Mouse (Mus musculus): ENCODE measurements around the gene Etnk1. TPM values are rescaled to one million over a fixed set of nuclear protein-coding genes. Genes with fewer than 3 reads are reported as not detected.

Gene Etnk1
- polyA plus RNA-seq, 1 experiment from 2014 or later = 64.1 TPM

- Histone ChIP-seq H3K4me3 (ENCODE audit: low read depth, low read length) (no peak overlapping the region), H3K27me3 (ENCODE audit: control insufficient read depth, insufficient read depth, low read length) (no peaks in the 10 kb centered on the region), H3K27ac (ENCODE audit: low read depth, low read length) (no peak overlapping the region), H3K9me3 (ENCODE audit: control insufficient read depth, low read length) (no peaks in the 10 kb centered on the region), H3K4me1 (ENCODE audit: control insufficient read depth, insufficient read depth, low read length) (peaks cover 2% of the 10 kb centered on the region; the same call in 1 of the 2 replicates), H3K4me2 (ENCODE audit: low read depth, low read length) (no peak overlapping the region), H3K9ac (replicated peaks; ENCODE audit: low read depth, low read length) (no peak overlapping the region), H3K36me3 (ENCODE audit: control insufficient read depth, insufficient read depth, low read length) (no peaks in the 10 kb centered on the region)
- no peak for ATAC-seq (ENCODE audit: low read depth)
- WGBS = 83% methylated on average over 13 of the region's 13 CpGs
Measured at GRCm38 (mm10) chr6:143154885-143155284, 12.1 kb upstream of the Etnk1 start.

GRCm38 (mm10) chr6:143155996-143156395, 11.0 kb upstream of the Etnk1 start:
- Histone ChIP-seq H3K36me3 (ENCODE audit: control insufficient read depth, insufficient read depth, low read length) (no peaks in the 10 kb centered on the region), H3K9ac (replicated peaks; ENCODE audit: low read depth, low read length) (no peak overlapping the region), H3K4me1 (ENCODE audit: control insufficient read depth, insufficient read depth, low read length) (peaks cover 2% of the 10 kb centered on the region; the same call in 1 of the 2 replicates), H3K27ac (ENCODE audit: low read depth, low read length) (no peak overlapping the region), H3K4me2 (ENCODE audit: low read depth, low read length) (no peak overlapping the region), H3K4me3 (ENCODE audit: low read depth, low read length) (no peak overlapping the region), H3K9me3 (ENCODE audit: control insufficient read depth, low read length) (no peaks in the 10 kb centered on the region), H3K27me3 (ENCODE audit: control insufficient read depth, insufficient read depth, low read length) (no peaks in the 10 kb centered on the region)
- ATAC-seq (ENCODE audit: low read depth) = no peak
- 66% methylated on average over 1 of the region's 1 CpGs for WGBS

- Histone ChIP-seq H3K27ac (ENCODE audit: low read depth, low read length) (no peak overlapping the region), H3K36me3 (ENCODE audit: control insufficient read depth, insufficient read depth, low read length) (no peaks in the 10 kb centered on the region), H3K9me3 (ENCODE audit: control insufficient read depth, low read length) (no peaks in the 10 kb centered on the region), H3K4me2 (ENCODE audit: low read depth, low read length) (no peak overlapping the region), H3K27me3 (ENCODE audit: control insufficient read depth, insufficient read depth, low read length) (no peaks in the 10 kb centered on the region), H3K9ac (replicated peaks; ENCODE audit: low read depth, low read length) (no peak overlapping the region), H3K4me1 (ENCODE audit: control insufficient read depth, insufficient read depth, low read length) (peaks cover 2% of the 10 kb centered on the region; the same call in 1 of the 2 replicates), H3K4me3 (ENCODE audit: low read depth, low read length) (no peak overlapping the region)
- WGBS = 87% methylated on average over 7 of the region's 7 CpGs
- no peak for ATAC-seq (ENCODE audit: low read depth)
Measured at GRCm38 (mm10) chr6:143156684-143157083, 10.3 kb upstream of the Etnk1 start.

- Histone ChIP-seq H3K4me1 (ENCODE audit: control insufficient read depth, insufficient read depth, low read length) (0 out of 2 replicates have a peak, but pooled peaks cover 4% of the 10 kb centered on the region), H3K9ac (replicated peaks; ENCODE audit: low read depth, low read length) (no peak overlapping the region), H3K27ac (ENCODE audit: low read depth, low read length) (no peak overlapping the region), H3K9me3 (ENCODE audit: control insufficient read depth, low read length) (no peaks in the 10 kb centered on the region), H3K4me2 (ENCODE audit: low read depth, low read length) (no peak overlapping the region), H3K4me3 (ENCODE audit: low read depth, low read length) (no peak overlapping the region), H3K27me3 (ENCODE audit: control insufficient read depth, insufficient read depth, low read length) (no peaks in the 10 kb centered on the region), H3K36me3 (ENCODE audit: control insufficient read depth, insufficient read depth, low read length) (no peaks in the 10 kb centered on the region)
- 88% methylated on average over 8 of the region's 8 CpGs for WGBS
- no peak for ATAC-seq (ENCODE audit: low read depth)
Measured at GRCm38 (mm10) chr6:143157401-143157800, 9.6 kb upstream of the Etnk1 start.

GRCm38 (mm10) chr6:143160572-143161231, 6.3 kb upstream of the Etnk1 start:
- 89% methylated on average over 6 of the region's 6 CpGs for WGBS
- Histone ChIP-seq H3K9me3 (ENCODE audit: control insufficient read depth, low read length) (no peaks in the 10 kb centered on the region), H3K4me2 (ENCODE audit: low read depth, low read length) (no peak overlapping the region), H3K4me3 (ENCODE audit: low read depth, low read length) (no peak overlapping the region), H3K4me1 (ENCODE audit: control insufficient read depth, insufficient read depth, low read length) (0 out of 2 replicates have a peak, but pooled peaks cover 2% of the 10 kb centered on the region), H3K27ac (ENCODE audit: low read depth, low read length) (no peak overlapping the region), H3K36me3 (ENCODE audit: control insufficient read depth, insufficient read depth, low read length) (no peaks in the 10 kb centered on the region), H3K27me3 (ENCODE audit: control insufficient read depth, insufficient read depth, low read length) (no peaks in the 10 kb centered on the region), H3K9ac (replicated peaks; ENCODE audit: low read depth, low read length) (no peak overlapping the region)
- ATAC-seq (ENCODE audit: low read depth) = no peak

- H3K4me1 ChIP-seq (ENCODE audit: control insufficient read depth, insufficient read depth, low read length) = 0 out of 2 replicates have a peak, but pooled peaks cover 2% of the 10 kb centered on the region
- no peak overlapping the region for H3K27ac ChIP-seq (ENCODE audit: low read depth, low read length)
- no peaks in the 10 kb centered on the region for H3K9me3 ChIP-seq (ENCODE audit: control insufficient read depth, low read length)
- no peaks in the 10 kb centered on the region for H3K36me3 ChIP-seq (ENCODE audit: control insufficient read depth, insufficient read depth, low read length)
- 30% methylated on average over 11 of the region's 12 CpGs for WGBS
- H3K27me3 ChIP-seq (ENCODE audit: control insufficient read depth, insufficient read depth, low read length) = no peaks in the 10 kb centered on the region
- no peak overlapping the region for H3K4me3 ChIP-seq (ENCODE audit: low read depth, low read length)
- peak overlapping the region; percentile 3; the same call in 1 of the 2 replicates for H3K4me2 ChIP-seq (ENCODE audit: low read depth, low read length)
- ATAC-seq (ENCODE audit: low read depth) = no peak
- no peak overlapping the region for H3K9ac ChIP-seq (replicated peaks; ENCODE audit: low read depth, low read length)
Measured at GRCm38 (mm10) chr6:143162161-143162877, 4.7 kb upstream of the Etnk1 start.

GRCm38 (mm10) chr6:143163956-143164905, 2.8 kb upstream of the Etnk1 start:
- Histone ChIP-seq H3K4me1 (ENCODE audit: control insufficient read depth, insufficient read depth, low read length) (peaks cover 8% of the 10 kb centered on the region; the same call in 1 of the 2 replicates), H3K4me2 (ENCODE audit: low read depth, low read length) (no peak overlapping the region), H3K27me3 (ENCODE audit: control insufficient read depth, insufficient read depth, low read length) (no peaks in the 10 kb centered on the region), H3K9ac (replicated peaks; ENCODE audit: low read depth, low read length) (no peak overlapping the region), H3K36me3 (ENCODE audit: control insufficient read depth, insufficient read depth, low read length) (no peaks in the 10 kb centered on the region), H3K4me3 (ENCODE audit: low read depth, low read length) (no peak overlapping the region), H3K27ac (ENCODE audit: low read depth, low read length) (no peak overlapping the region), H3K9me3 (ENCODE audit: control insufficient read depth, low read length) (no peaks in the 10 kb centered on the region)
- ATAC-seq (ENCODE audit: low read depth) = no peak
- 86% methylated on average over 15 of the region's 15 CpGs for WGBS

GRCm38 (mm10) chr6:143164906-143165255, 2.1 kb upstream of the Etnk1 start:
- Histone ChIP-seq H3K4me2 (ENCODE audit: low read depth, low read length) (no peak overlapping the region), H3K4me3 (ENCODE audit: low read depth, low read length) (no peak overlapping the region), H3K27me3 (ENCODE audit: control insufficient read depth, insufficient read depth, low read length) (no peaks in the 10 kb centered on the region), H3K27ac (ENCODE audit: low read depth, low read length) (no peak overlapping the region), H3K4me1 (ENCODE audit: control insufficient read depth, insufficient read depth, low read length) (peaks cover 12% of the 10 kb centered on the region; the same call in 1 of the 2 replicates), H3K9ac (replicated peaks; ENCODE audit: low read depth, low read length) (no peak overlapping the region), H3K9me3 (ENCODE audit: control insufficient read depth, low read length) (no peaks in the 10 kb centered on the region), H3K36me3 (ENCODE audit: control insufficient read depth, insufficient read depth, low read length) (no peaks in the 10 kb centered on the region)
- WGBS = 87% methylated on average over 8 of the region's 8 CpGs
- ATAC-seq (ENCODE audit: low read depth) = no peak

All from neural tube, embryonic 14.5 days (tissue).